Mouse (Mus musculus) effector memory CD4-positive, alpha-beta T cell, adult 7 months (primary cell): ENCODE measurements around the gene Drg1. TPM values are rescaled to one million over a fixed set of nuclear protein-coding genes. Genes with fewer than 3 reads are reported as not detected.

ENCODE experiments used
- polyA plus RNA-seq: library from polyadenylated mRNA; unstranded; fragments of 100-300 nt; shearing (Covaris generic); gene quantifications from one replicate; pipeline ENCODE4 v1.2.1, GENCODE M21; 2017

The Drg1 gene
- polyA plus RNA-seq, result 106 TPM

GRCm38 (mm10) chr11:3266079-3266685 is at the start of gene Drg1:
Gene Drg1 (minus strand): TSS chr11:3266415.

DNA sequence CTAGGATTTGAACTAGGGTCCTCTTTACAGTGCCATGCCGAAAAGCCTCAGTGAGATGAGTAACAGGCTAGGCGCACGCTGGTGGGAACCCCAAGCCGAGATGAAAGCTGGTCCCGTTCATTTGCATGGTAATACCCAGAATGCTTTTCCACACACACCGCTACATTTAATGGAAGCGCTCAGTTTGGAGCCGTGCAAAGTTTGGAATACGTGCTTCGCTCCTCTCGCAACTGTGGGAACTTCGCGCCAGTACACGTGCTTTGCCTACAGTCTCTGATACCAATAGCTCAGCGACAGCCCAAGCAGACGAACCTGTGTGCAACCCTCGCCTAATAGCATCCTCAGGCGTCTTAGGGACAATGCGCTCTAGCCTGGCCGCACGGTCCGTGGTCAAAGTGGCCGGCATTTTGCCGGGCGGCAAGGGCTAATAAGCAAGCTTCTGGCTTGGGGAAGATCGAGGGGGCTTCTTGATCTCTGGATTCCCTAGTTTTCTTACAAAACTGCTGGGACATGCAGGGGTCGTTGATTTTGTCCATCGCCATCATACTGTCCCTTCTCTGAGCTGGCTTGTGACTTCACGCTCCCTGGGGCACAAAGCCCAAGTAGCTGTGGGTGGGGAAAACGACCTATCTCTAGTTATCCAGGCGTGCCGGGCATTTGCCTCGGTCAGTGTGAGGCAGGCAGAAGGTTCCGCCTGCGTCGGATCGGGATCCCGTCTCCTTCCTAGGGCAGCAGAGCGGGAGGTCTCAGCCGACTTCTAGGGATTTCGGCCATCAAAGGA is 22.5 kb upstream of the Drg1 start, which contains the start of gene Patz1:
TSS of gene Patz1 (plus strand) at position 354 of the 781 bp plus-strand sequence.

GRCm38 (mm10) chr11:3202231-3202701 is 63.9 kb downstream of the Drg1 start, which contains the start of gene Eif4enif1:
Gene Eif4enif1 (plus strand): TSS chr11:3202392.

DNA sequence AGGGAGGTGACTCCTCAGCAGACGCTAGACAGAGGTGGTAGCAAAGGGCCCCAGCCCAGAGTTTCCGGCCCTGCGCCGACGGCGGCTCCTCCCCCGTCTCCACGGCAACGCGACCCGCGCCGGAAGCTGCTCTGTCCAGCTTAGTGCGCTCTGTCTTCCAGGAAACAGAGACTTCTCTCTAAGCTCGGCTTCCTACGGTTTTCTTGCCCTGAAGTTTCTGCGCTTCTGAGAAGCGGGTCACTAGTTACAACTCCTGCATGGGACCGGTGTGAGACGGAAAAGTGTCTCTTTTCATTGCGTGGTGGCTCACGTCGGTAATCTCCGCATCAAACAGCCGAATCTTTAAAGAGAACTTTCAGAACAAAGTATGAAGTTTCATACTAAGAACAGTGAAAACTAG is 72.9 kb downstream of the Drg1 start, which contains the start of gene Sfi1:
TSS of gene Sfi1 (minus strand) at position 101 of the 400 bp plus-strand sequence.

Other genes starting within 250 kb of the Drg1 start
- gene Sfi1, start 73.0 kb downstream of the Drg1 start, polyA plus RNA-seq, result 44.1 TPM
- gene Eif4enif1, start 64.0 kb downstream of the Drg1 start, polyA plus RNA-seq, result 31.4 TPM
- gene Patz1, start 22.5 kb upstream of the Drg1 start, polyA plus RNA-seq, result 21.6 TPM
- gene Pik3ip1, start 64.0 kb upstream of the Drg1 start, polyA plus RNA-seq, result 75.5 TPM
- gene Limk2, start 142.8 kb upstream of the Drg1 start, polyA plus RNA-seq, result 44.7 TPM
- 27.0 TPM for gene Rnf185, start 185.9 kb upstream of the Drg1 start, polyA plus RNA-seq
- gene Pla2g3, start 221.9 kb upstream of the Drg1 start, polyA plus RNA-seq, result 0.24 TPM
- gene Inpp5j, start 238.4 kb upstream of the Drg1 start, polyA plus RNA-seq, result 0.22 TPM
- gene Selenom, start 248.3 kb upstream of the Drg1 start, polyA plus RNA-seq, result 2.8 TPM